Mouse (Mus musculus) CH12.LX (cell line): ENCODE measurements around the gene Nkx2-3.
A peak's percentile ranks its signal among the peaks of the same experiment; 100 is the strongest.

Experiments used
- CTCF ChIP-seq, 2 experiments: IDR thresholded peaks in 1 of 2; conservative IDR thresholded peaks in 1 of 2; 2 replicates each; pipeline ENCODE4 v1.5.1; 2011 to 2012; ENCODE audit warnings: low read depth in 2 of 2, low read length in 2 of 2, improper control_type of control experiment in 1 of 2, inconsistent platforms in 1 of 2, mild to moderate bottlenecking in 1 of 2, moderate library complexity in 1 of 2
- EP300 ChIP-seq: IDR thresholded peaks from 2 replicates; pipeline ENCODE4 v1.6.1; 2011; ENCODE audit warnings: low read length, improper control_type of control experiment
- ETS1 ChIP-seq: conservative IDR thresholded peaks from 2 replicates; pipeline ENCODE4 v1.6.1; 2012; ENCODE audit warnings: low read depth, mild to moderate bottlenecking, inconsistent platforms, low read length, improper control_type of control experiment, moderate library complexity
- HCFC1 ChIP-seq: IDR thresholded peaks from 2 replicates; pipeline ENCODE4 v1.6.1; 2012; ENCODE audit warnings: low read depth, mild to moderate bottlenecking, inconsistent platforms, low read length, improper control_type of control experiment
- JUND ChIP-seq: conservative IDR thresholded peaks from 2 replicates; pipeline ENCODE4 v1.6.1; 2011; ENCODE audit warnings: low read depth, low read length, improper control_type of control experiment
- MAFK ChIP-seq: IDR thresholded peaks from 2 replicates; pipeline ENCODE4 v1.6.1; 2011; ENCODE audit warnings: low read length, improper control_type of control experiment; ENCODE audit not compliant: insufficient replicate concordance
- MAX ChIP-seq: IDR thresholded peaks from 2 replicates; pipeline ENCODE4 v1.6.1; 2011; ENCODE audit warnings: low read length, improper control_type of control experiment
- NRF1 ChIP-seq: IDR thresholded peaks from 2 replicates; pipeline ENCODE4 v1.6.1; 2014; ENCODE audit warnings: low read depth, mild to moderate bottlenecking, inconsistent platforms, low read length, improper control_type of control experiment, moderate library complexity
- RAD21 ChIP-seq: IDR thresholded peaks from 2 replicates; pipeline ENCODE4 v1.6.1; 2011; ENCODE audit warnings: low read depth, mild to moderate bottlenecking, low read length, improper control_type of control experiment, moderate library complexity
- SIN3A ChIP-seq: IDR thresholded peaks from 2 replicates; pipeline ENCODE4 v1.6.1; 2012; ENCODE audit warnings: low read length, improper control_type of control experiment, inconsistent platforms
- USF2 ChIP-seq: conservative IDR thresholded peaks from 2 replicates; pipeline ENCODE4 v1.6.1; 2011; ENCODE audit warnings: low read depth, low read length, improper control_type of control experiment
- ZC3H11A ChIP-seq: IDR thresholded peaks from 2 replicates; pipeline ENCODE4 v1.6.1; 2012; ENCODE audit warnings: low read depth, mild to moderate bottlenecking, inconsistent platforms, low read length, improper control_type of control experiment
- ZKSCAN1 ChIP-seq: IDR thresholded peaks from 2 replicates; pipeline ENCODE4 v1.6.1; 2012; ENCODE audit warnings: low read depth, inconsistent platforms, low read length, improper control_type of control experiment, borderline replicate concordance

- TF ChIP-seq USF2 (no peak), ETS1 (no peak), CTCF (conservative IDR thresholded peaks at IDR 0.05 in 1 of 2, IDR thresholded peaks at IDR 0.05 in 1 of 2; ENCODE audit: low read depth in 2 of 2, low read length in 2 of 2) (peak; percentile 80 to 91), RAD21 (peak; percentile 82), EP300 (no peak), HCFC1 (no peak), JUND (no peak), ZKSCAN1 (no peak), MAFK (no peak), ZC3H11A (0 out of 2 replicates have a peak, but pooled peaks have one; percentile 1), SIN3A (no peak), MAX (no peak), NRF1 (no peak)
Observed at GRCm38 (mm10) chr19:43655735-43656492, 43.8 kb downstream of the Nkx2-3 start.
